Mouse (Mus musculus): ENCODE data around the gene Scn1b. TPM values are rescaled to one million over a fixed set of nuclear protein-coding genes. Genes with fewer than 3 reads are reported as not detected.

Scn1b gene
- polyA plus RNA-seq (2016; fragmentation: Nextera tagmentation; extraction: Ambion mirVana) = 2.5 and 2.8 TPM in 2 replicates

- no peak within 1 kb of the TSS for H3K27ac ChIP-seq
Observed at GRCm38 (mm10) chr7:31126851-31127724, at the start of gene Scn1b. Scn1b (minus strand) TSS chr7:31127003.

GRCm38 (mm10) chr7:31175096-31175495, 48.3 kb upstream of the Scn1b start:
- Histone ChIP-seq H3K4me3 (no peak overlapping the region), H3K27ac (no peak overlapping the region), H3K36me3 (no peaks in the 10 kb centered on the region), H3K9ac (no peak overlapping the region), H3K4me1 (no peaks in the 10 kb centered on the region), H3K4me2 (replicated peaks) (no peak overlapping the region), H3K27me3 (replicated peaks) (no peaks in the 10 kb centered on the region), H3K9me3 (no peaks in the 10 kb centered on the region)
- 84% methylated on average over 3 of the region's 3 CpGs for WGBS
- no peak for ATAC-seq (ENCODE audit: low FRiP score, low read depth)

More at GRCm38 (mm10) chr7:31126851-31127724, at the start of gene Scn1b:
- peak within 1 kb of the TSS; percentile 65 for H3K9ac ChIP-seq
- peaks cover 42% of the 10 kb centered on the region for H3K27me3 ChIP-seq (replicated peaks)
- H3K9me3 ChIP-seq = no peaks in the 10 kb centered on the region
- peaks cover 39% of the 10 kb centered on the region for H3K36me3 ChIP-seq
- H3K4me3 ChIP-seq = peak within 1 kb of the TSS; percentile 55
- WGBS = 2% methylated on average over 59 of the region's 60 CpGs
- H3K4me2 ChIP-seq (replicated peaks) = peak within 1 kb of the TSS; percentile 94
- H3K4me1 ChIP-seq = peaks cover 12% of the 10 kb centered on the region
- peak; percentile 48; the same call in 1 of the 2 replicates for ATAC-seq (ENCODE audit: low FRiP score, low read depth)

- H3K4me3 ChIP-seq = no peak overlapping the region
- no peak overlapping the region for H3K9ac ChIP-seq
- H3K9me3 ChIP-seq = no peaks in the 10 kb centered on the region
- H3K4me2 ChIP-seq (replicated peaks) = no peak overlapping the region
- H3K36me3 ChIP-seq = no peaks in the 10 kb centered on the region
- WGBS = 72% methylated on average over 8 of the region's 8 CpGs
- no peaks in the 10 kb centered on the region for H3K4me1 ChIP-seq
- H3K27ac ChIP-seq = no peak overlapping the region
- no peaks in the 10 kb centered on the region for H3K27me3 ChIP-seq (replicated peaks)
- no peak for ATAC-seq (ENCODE audit: low FRiP score, low read depth)
Observed at GRCm38 (mm10) chr7:31174466-31174865, 47.7 kb upstream of the Scn1b start.

- H3K27ac ChIP-seq = no peak overlapping the region
- H3K36me3 ChIP-seq = no peaks in the 10 kb centered on the region
- no peak overlapping the region for H3K4me2 ChIP-seq (replicated peaks)
- no peaks in the 10 kb centered on the region for H3K4me1 ChIP-seq
- H3K9ac ChIP-seq = no peak overlapping the region
- H3K4me3 ChIP-seq = no peak overlapping the region
- no peaks in the 10 kb centered on the region for H3K27me3 ChIP-seq (replicated peaks)
- 19% methylated on average over 2 of the region's 2 CpGs for WGBS
- no peak for ATAC-seq (ENCODE audit: low FRiP score, low read depth)
- no peaks in the 10 kb centered on the region for H3K9me3 ChIP-seq
Observed at GRCm38 (mm10) chr7:31172238-31172637, 45.4 kb upstream of the Scn1b start.

GRCm38 (mm10) chr7:31170520-31170919, 43.7 kb upstream of the Scn1b start:
- H3K9me3 ChIP-seq = no peaks in the 10 kb centered on the region
- H3K27me3 ChIP-seq (replicated peaks) = no peaks in the 10 kb centered on the region
- H3K4me1 ChIP-seq = no peaks in the 10 kb centered on the region
- no peaks in the 10 kb centered on the region for H3K36me3 ChIP-seq
- H3K4me3 ChIP-seq = no peak overlapping the region
- no peak overlapping the region for H3K9ac ChIP-seq
- no peak overlapping the region for H3K4me2 ChIP-seq (replicated peaks)
- ATAC-seq (ENCODE audit: low FRiP score, low read depth) = no peak
- no peak overlapping the region for H3K27ac ChIP-seq
- 97% methylated on average over 9 of the region's 9 CpGs for WGBS

- ATAC-seq (ENCODE audit: low FRiP score, low read depth) = no peak
- H3K4me1 ChIP-seq = no peaks in the 10 kb centered on the region
- no peak overlapping the region for H3K4me3 ChIP-seq
- H3K9ac ChIP-seq = no peak overlapping the region
- WGBS = 75% methylated on average over 8 of the region's 8 CpGs
- H3K9me3 ChIP-seq = no peaks in the 10 kb centered on the region
- H3K27me3 ChIP-seq (replicated peaks) = no peaks in the 10 kb centered on the region
- no peaks in the 10 kb centered on the region for H3K36me3 ChIP-seq
- no peak overlapping the region for H3K4me2 ChIP-seq (replicated peaks)
- no peak overlapping the region for H3K27ac ChIP-seq
Observed at GRCm38 (mm10) chr7:31168412-31168811, 41.6 kb upstream of the Scn1b start.

- Histone ChIP-seq H3K27me3 (replicated peaks) (no peaks in the 10 kb centered on the region), H3K4me3 (no peak overlapping the region), H3K9me3 (no peaks in the 10 kb centered on the region), H3K36me3 (no peaks in the 10 kb centered on the region), H3K4me2 (replicated peaks) (no peak overlapping the region), H3K9ac (no peak overlapping the region), H3K4me1 (no peaks in the 10 kb centered on the region), H3K27ac (no peak overlapping the region)
- WGBS = 78% methylated on average over 1 of the region's 1 CpGs
- no peak for ATAC-seq (ENCODE audit: low FRiP score, low read depth)
Observed at GRCm38 (mm10) chr7:31164748-31165147, 37.9 kb upstream of the Scn1b start.

- H3K9ac ChIP-seq = no peak overlapping the region
- WGBS = 55% methylated on average over 3 of the region's 3 CpGs
- ATAC-seq (ENCODE audit: low FRiP score, low read depth) = no peak
- H3K4me3 ChIP-seq = no peak overlapping the region
- H3K4me1 ChIP-seq = no peaks in the 10 kb centered on the region
- no peaks in the 10 kb centered on the region for H3K9me3 ChIP-seq
- no peak overlapping the region for H3K27ac ChIP-seq
- no peaks in the 10 kb centered on the region for H3K27me3 ChIP-seq (replicated peaks)
- H3K36me3 ChIP-seq = no peaks in the 10 kb centered on the region
- no peak overlapping the region for H3K4me2 ChIP-seq (replicated peaks)
Observed at GRCm38 (mm10) chr7:31163666-31164577, 37.1 kb upstream of the Scn1b start.

- ATAC-seq (ENCODE audit: low FRiP score, low read depth) = no peak
- Histone ChIP-seq H3K27ac (no peak overlapping the region), H3K9ac (no peak overlapping the region), H3K4me3 (no peak overlapping the region), H3K27me3 (replicated peaks) (no peaks in the 10 kb centered on the region), H3K4me2 (replicated peaks) (no peak overlapping the region), H3K36me3 (no peaks in the 10 kb centered on the region), H3K4me1 (no peaks in the 10 kb centered on the region), H3K9me3 (no peaks in the 10 kb centered on the region)
- 70% methylated on average over 11 of the region's 11 CpGs for WGBS
Observed at GRCm38 (mm10) chr7:31162324-31162723, 35.5 kb upstream of the Scn1b start.

- no peaks in the 10 kb centered on the region for H3K4me1 ChIP-seq
- no peaks in the 10 kb centered on the region for H3K27me3 ChIP-seq (replicated peaks)
- H3K27ac ChIP-seq = no peak overlapping the region
- WGBS = 53% methylated on average over 3 of the region's 3 CpGs
- H3K36me3 ChIP-seq = no peaks in the 10 kb centered on the region
- no peak for ATAC-seq (ENCODE audit: low FRiP score, low read depth)
- no peak overlapping the region for H3K4me2 ChIP-seq (replicated peaks)
- H3K9me3 ChIP-seq = no peaks in the 10 kb centered on the region
- no peak overlapping the region for H3K4me3 ChIP-seq
- no peak overlapping the region for H3K9ac ChIP-seq
Observed at GRCm38 (mm10) chr7:31161831-31162230, 35.0 kb upstream of the Scn1b start.

GRCm38 (mm10) chr7:31161246-31161645, 34.4 kb upstream of the Scn1b start:
- Histone ChIP-seq H3K4me1 (no peaks in the 10 kb centered on the region), H3K27ac (no peak overlapping the region), H3K36me3 (no peaks in the 10 kb centered on the region), H3K4me3 (no peak overlapping the region), H3K9me3 (no peaks in the 10 kb centered on the region), H3K27me3 (replicated peaks) (no peaks in the 10 kb centered on the region), H3K9ac (no peak overlapping the region), H3K4me2 (replicated peaks) (no peak overlapping the region)
- ATAC-seq (ENCODE audit: low FRiP score, low read depth) = no peak
- WGBS = 79% methylated on average over 3 of the region's 3 CpGs

- H3K4me2 ChIP-seq (replicated peaks) = no peak overlapping the region
- 84% methylated on average over 5 of the region's 5 CpGs for WGBS
- H3K9ac ChIP-seq = no peak overlapping the region
- no peak overlapping the region for H3K27ac ChIP-seq
- H3K4me1 ChIP-seq = no peaks in the 10 kb centered on the region
- H3K9me3 ChIP-seq = no peaks in the 10 kb centered on the region
- H3K4me3 ChIP-seq = no peak overlapping the region
- ATAC-seq (ENCODE audit: low FRiP score, low read depth) = no peak
- no peaks in the 10 kb centered on the region for H3K27me3 ChIP-seq (replicated peaks)
- H3K36me3 ChIP-seq = no peaks in the 10 kb centered on the region
Observed at GRCm38 (mm10) chr7:31160763-31161162, 34.0 kb upstream of the Scn1b start.

Data from neural tube, embryonic 12.5 days (tissue).